Mouse (Mus musculus): ENCODE measurements around the gene Slc25a25. TPM values are rescaled to one million over a fixed set of nuclear protein-coding genes. Genes with fewer than 3 reads are reported as not detected.

Gene Slc25a25
- total RNA-seq, 2 experiments from 2014 or later, result 6.9 to 8.4 TPM

GRCm38 (mm10) chr2:32408429-32409424 lies 42.5 kb downstream of the Slc25a25 start:
- no peak for ATAC-seq (ENCODE audit: poor library complexity, severe bottlenecking)

GRCm38 (mm10) chr2:32407144-32407824 lies 44.0 kb downstream of the Slc25a25 start:
- no peak for ATAC-seq (ENCODE audit: poor library complexity, severe bottlenecking)

GRCm38 (mm10) chr2:32404663-32405062 lies 46.6 kb downstream of the Slc25a25 start:
- ATAC-seq (ENCODE audit: poor library complexity, severe bottlenecking), result peak; percentile 99

- ATAC-seq (ENCODE audit: poor library complexity, severe bottlenecking), result no peak
Measured at GRCm38 (mm10) chr2:32396695-32397094, 54.5 kb downstream of the Slc25a25 start.

GRCm38 (mm10) chr2:32395946-32396621 lies 55.2 kb downstream of the Slc25a25 start:
- ATAC-seq (ENCODE audit: poor library complexity, severe bottlenecking), result peak; percentile 74

- peak; percentile 80 for ATAC-seq (ENCODE audit: poor library complexity, severe bottlenecking)
Measured at GRCm38 (mm10) chr2:32395484-32395945, 55.7 kb downstream of the Slc25a25 start, which contains the start of gene Ptges2. Gene Ptges2, plus strand, starts transcription at chr2:32395896.

GRCm38 (mm10) chr2:32394973-32395372 lies 56.3 kb downstream of the Slc25a25 start:
- no peak for ATAC-seq (ENCODE audit: poor library complexity, severe bottlenecking)

GRCm38 (mm10) chr2:32392063-32392462 lies 59.2 kb downstream of the Slc25a25 start:
- ATAC-seq (ENCODE audit: poor library complexity, severe bottlenecking), result no peak

- ATAC-seq (ENCODE audit: poor library complexity, severe bottlenecking), result no peak
Measured at GRCm38 (mm10) chr2:32390871-32391270, 60.4 kb downstream of the Slc25a25 start.

- ATAC-seq (ENCODE audit: poor library complexity, severe bottlenecking), result peak; percentile 57
Measured at GRCm38 (mm10) chr2:32389157-32389556, 62.1 kb downstream of the Slc25a25 start.

GRCm38 (mm10) chr2:32387706-32388490 lies 63.3 kb downstream of the Slc25a25 start, which contains the start of gene Lcn2:
Gene Lcn2, minus strand, starts transcription at chr2:32388252.
- ATAC-seq (ENCODE audit: poor library complexity, severe bottlenecking), result peak; percentile 73

GRCm38 (mm10) chr2:32382689-32383088 lies 68.6 kb downstream of the Slc25a25 start:
- no peak for ATAC-seq (ENCODE audit: poor library complexity, severe bottlenecking)

- ATAC-seq (ENCODE audit: poor library complexity, severe bottlenecking), result peak; percentile 90
Measured at GRCm38 (mm10) chr2:32381775-32382223, 69.4 kb downstream of the Slc25a25 start, which contains the start of gene 1110008P14Rik. Gene 1110008P14Rik, minus strand, starts transcription at chr2:32381938.

- peak; percentile 5; the same call in 1 of the 2 replicates for ATAC-seq (ENCODE audit: poor library complexity, severe bottlenecking)
Measured at GRCm38 (mm10) chr2:32381141-32381774, 70.0 kb downstream of the Slc25a25 start.

GRCm38 (mm10) chr2:32380001-32380500 lies 71.2 kb downstream of the Slc25a25 start:
- ATAC-seq (ENCODE audit: poor library complexity, severe bottlenecking), result no peak

- no peak for ATAC-seq (ENCODE audit: poor library complexity, severe bottlenecking)
Measured at GRCm38 (mm10) chr2:32376963-32377362, 74.3 kb downstream of the Slc25a25 start.

- ATAC-seq (ENCODE audit: poor library complexity, severe bottlenecking), result no peak
Measured at GRCm38 (mm10) chr2:32375317-32375940, 75.8 kb downstream of the Slc25a25 start.

- ATAC-seq (ENCODE audit: poor library complexity, severe bottlenecking), result no peak
Measured at GRCm38 (mm10) chr2:32374191-32374590, 77.1 kb downstream of the Slc25a25 start.

- ATAC-seq (ENCODE audit: poor library complexity, severe bottlenecking), result no peak
Measured at GRCm38 (mm10) chr2:32367315-32367714, 83.9 kb downstream of the Slc25a25 start.

Data from megakaryocyte, adult 5-6 weeks (primary cell).